Mouse (Mus musculus) megakaryocyte progenitor cell, adult 5-6 weeks (primary cell): ENCODE measurements around the gene Rarb. TPM values are rescaled to one million over a fixed set of nuclear protein-coding genes. Genes with fewer than 3 reads are reported as not detected.
"Not testable (repeated sequence)": the region's sequence is repeated elsewhere in the genome, so short reads cannot be mapped to it uniquely, and the experiment has no call there.

Experiments
- ATAC-seq: replicated peaks from 2 replicates; pipeline ENCODE4 v1.8.0; 2016; ENCODE audit warnings: mild to moderate bottlenecking, moderate TSS enrichment, inconsistent platforms; ENCODE audit not compliant: poor library complexity
- total RNA-seq, 2 experiments: library from RNA; stranded (forward) in 1 of 2; stranded (reverse) in 1 of 2; fragments of 157-497, 149-512 nt in 1 of 2; fragments of 200-1000 nt in 1 of 2; gene quantifications; 2 replicates each; pipeline versions ENCODE4 v1.2.3 to v1.2.4; 2015 to 2017

Gene Rarb
- not detected in 2 replicates for total RNA-seq (2015)
- total RNA-seq (2017): not detected in 2 replicates

DNA sequence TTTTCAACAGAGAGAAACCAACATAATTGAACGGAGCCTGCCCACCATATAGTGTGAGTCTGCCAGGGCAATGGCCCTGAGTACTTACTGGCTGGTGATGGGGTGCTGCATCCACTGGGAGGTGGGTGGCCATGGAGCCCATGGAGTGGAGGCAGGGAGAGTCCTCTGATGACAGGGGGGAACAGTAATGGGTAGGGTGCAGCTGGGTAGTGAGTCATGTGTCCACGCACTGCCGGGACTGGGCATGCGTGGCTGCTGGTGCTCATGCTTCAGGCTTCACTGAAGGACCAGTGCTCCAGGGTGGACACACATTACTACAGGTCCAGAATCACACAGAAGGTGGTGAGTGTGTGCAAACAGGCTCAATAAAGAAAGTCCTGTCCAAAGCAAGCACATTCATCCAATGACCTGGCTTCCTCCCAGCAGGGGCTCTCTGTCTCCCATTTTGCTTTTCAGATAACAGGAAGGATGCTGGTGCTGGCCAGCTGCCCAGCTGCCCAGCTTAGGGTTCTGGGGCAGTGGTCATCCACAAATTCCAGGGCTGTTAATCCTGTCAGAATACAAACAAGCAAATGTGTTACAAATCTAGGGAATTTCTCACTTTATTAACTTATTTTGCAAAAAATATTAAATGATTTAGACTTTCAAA is at the start of gene Rarb:
Rarb (minus strand) TSS at position 555 of the 649 bp plus-strand sequence.
- ATAC-seq: no peak

DNA sequence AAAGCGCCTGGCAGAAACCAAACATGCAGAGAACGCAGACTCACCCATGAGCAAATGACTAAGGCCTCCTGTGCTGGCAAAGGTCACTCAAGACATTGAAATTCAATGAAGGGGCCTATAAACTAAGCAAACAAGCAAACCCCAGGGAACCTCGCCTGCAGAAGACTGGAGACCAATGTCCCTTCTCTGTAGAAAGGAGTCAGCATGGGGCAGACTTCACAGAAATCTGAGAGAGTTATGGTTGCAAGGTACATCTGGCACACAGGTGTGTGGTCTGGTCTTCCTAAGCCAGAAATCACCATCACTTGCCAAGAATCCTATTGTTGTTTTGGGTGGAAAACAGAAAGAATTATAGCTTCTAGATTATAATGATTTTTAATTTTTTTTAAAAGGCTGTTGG is 23.1 kb upstream of the Rarb start:
- ATAC-seq: no peak

DNA sequence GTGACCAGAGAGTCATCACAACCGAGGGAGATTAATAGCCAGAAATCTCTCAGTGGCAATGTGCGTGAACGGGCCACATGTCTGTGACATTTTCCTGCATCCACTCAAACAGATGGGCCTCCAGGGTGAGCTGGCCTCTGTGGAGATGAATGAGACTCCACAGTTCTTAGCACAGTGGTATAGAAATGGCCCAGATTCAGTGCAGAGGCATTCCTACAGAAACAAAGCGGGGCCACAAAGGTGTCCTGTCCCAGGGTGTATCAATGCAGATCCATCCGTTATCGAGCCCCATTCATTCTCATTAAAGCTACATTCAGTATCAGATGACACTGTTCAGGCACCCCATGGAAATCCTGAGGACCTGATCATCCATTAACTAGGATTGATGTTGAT is 22.6 kb upstream of the Rarb start:
- ATAC-seq: no peak

DNA sequence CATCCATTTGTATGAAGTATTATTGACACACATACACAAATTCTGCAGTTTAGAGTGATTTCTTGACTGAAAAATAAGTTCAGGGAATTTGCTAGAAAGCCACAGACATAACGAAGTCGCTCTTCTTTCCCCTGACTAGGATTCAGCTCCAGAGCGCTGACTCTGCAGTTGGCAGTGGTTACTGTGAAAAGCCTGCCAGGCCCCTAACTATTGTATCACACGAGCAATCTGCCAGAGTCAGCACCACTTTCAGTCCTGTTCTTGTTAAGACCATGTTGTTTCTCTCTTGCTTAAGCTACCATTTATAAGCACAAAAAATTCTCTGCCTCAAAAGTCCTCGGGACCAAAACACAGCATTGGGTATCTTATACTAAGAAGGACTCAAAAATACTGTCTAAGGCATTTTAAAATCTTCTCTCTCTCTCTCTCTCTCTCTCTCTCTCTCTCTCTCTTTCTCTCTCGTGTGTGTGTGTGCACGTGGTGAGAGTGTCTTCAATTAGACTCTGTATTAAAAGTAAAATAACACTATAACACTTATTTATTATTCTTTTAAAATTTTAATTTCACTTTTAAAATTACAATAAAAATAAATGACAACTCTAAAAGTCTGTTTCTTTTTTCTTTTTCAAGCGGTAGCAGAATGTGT is 22.1 kb upstream of the Rarb start:
- ATAC-seq: no peak

DNA sequence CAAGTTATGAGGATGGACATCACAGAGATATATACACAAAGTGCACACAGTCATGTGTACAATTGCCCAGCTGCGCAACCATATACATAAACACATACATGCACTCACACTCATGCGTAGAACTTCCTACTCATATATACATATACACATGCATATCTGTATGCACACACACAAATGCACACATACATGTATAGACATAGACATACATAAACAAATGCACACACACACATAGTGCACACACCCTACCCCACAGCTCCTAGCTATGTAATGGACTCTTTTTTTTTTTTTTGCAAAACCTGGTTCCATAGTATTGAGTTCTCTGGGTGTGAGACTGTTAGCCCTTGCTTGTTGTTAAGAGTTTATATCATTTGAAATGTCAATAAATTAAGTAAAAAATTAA is 21.2 kb upstream of the Rarb start:
- no peak for ATAC-seq

DNA sequence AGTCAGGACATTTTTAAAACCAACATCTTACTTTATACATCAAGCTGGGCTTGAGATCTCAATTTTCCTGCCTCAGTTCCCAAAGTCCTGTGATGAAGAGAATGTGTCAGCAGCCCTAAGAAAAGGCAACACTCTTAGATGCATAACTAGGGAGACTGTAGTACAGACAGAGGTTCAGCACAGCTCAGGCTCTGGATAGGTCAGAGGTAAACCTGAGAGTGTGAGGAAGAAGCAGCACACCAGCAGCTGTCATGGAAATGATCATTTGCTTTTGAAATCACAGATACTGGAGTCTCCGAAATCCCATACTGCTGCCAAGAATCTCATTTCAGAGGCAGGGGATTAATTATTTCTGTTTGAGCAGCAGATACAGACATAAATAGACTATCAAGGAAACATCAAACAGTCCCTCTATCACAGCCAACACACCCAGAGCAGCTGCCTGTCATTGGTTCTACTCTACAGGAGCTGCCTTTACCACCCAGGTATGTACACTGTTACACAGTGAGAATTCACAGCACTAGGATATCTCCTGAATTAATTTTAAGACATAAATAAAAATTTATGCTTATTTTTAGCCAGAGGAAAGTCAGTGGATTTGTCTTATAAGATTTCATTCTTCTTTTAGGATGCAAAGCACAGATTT is 3.7 kb downstream of the Rarb start:
- ATAC-seq: no peak

DNA sequence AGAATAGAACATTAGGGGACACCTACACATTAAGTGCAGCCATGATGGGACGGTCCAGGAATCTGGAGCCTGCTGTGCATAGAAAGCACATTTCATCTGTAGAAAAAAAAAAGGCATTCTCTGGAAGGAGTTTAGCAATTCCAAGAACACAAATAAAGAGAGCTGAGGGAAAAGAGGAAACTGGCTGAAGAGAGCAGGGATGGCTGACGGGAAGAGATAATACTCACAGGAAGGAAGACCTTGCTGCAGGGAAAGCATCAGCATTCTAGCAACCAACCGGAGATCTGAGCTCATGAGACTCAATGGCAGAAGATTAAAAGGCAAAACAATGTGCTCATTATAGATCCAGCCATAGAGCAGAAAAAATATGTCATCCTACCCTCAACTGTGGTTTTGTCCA is 12.8 kb downstream of the Rarb start:
- ATAC-seq: no peak

DNA sequence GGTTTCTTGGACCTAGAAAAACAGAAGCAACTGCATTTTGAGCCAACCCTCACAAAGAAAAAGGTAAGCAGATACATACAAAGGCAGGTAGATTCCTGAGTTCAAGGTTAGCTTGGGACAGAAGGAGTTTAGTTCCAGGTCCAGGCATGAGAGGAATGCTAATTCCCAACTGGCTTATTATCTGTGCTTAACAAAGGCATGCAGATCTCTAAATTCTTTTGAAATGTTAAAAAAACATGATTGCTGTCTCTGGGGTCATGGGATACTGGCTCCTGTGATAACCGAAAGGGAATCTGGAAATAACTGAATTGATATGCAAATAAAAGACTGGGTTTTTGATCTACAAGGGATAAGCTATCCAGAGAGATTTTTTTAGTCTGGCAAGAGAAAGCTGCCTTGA is 28.8 kb downstream of the Rarb start:
- ATAC-seq: no peak

DNA sequence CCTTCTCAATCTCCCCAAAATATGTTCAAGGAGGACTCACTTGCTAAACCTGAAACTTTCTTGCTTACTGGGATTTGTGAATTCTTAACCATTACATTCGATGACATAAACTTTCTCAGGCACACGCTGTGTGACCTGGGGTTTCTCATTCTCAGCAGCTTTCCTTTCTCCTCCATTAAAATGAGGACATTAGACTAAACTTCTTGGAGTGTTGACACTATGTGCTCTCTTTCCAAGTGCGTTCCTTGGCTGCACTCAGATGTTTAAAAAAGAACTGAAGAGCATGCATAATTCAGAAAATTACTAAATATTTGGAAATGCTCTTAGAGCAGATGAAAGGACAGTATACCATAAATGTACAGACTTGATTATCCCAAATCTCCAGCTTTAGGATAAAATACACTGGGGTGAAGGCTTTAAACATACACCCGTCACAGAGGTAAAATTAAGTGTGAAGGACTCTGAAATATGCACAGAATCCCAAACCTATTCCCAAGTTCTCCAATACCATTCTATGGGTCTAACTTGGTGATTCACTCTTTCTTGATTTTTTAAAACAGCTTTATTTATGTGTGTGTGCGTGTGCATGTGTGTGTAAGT is 36.9 kb downstream of the Rarb start:
- no peak for ATAC-seq

DNA sequence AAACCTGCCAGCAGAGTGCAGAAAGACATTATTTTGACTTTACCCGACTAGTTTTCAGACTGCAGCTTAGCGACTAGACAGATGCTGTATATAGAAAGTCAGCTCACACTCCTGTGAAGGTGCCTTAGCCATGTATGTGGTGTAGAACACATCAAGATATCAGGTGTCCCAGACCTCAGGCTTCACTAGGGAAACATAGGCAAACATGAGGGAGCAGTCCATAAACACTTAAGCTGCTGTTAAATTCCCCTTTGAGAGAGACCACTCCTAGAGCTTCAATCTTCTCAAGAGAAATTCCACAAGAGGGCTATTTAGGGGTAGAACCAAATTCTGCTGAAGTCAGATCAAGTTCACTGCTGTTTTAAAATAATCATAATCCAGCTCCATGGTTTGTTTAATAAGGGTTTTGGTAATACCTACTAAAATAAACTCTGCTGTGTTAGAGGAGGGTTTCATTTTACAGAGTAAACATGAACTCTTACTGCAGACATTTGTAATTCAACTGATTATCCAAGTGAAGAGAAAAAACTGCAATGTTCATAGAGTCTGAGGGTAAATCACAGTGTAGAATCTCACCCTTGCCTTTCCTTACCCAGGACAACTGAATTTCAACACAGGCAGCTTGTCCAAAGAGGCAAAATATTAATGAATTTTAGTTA is 42.1 kb downstream of the Rarb start:
- ATAC-seq: no peak

DNA sequence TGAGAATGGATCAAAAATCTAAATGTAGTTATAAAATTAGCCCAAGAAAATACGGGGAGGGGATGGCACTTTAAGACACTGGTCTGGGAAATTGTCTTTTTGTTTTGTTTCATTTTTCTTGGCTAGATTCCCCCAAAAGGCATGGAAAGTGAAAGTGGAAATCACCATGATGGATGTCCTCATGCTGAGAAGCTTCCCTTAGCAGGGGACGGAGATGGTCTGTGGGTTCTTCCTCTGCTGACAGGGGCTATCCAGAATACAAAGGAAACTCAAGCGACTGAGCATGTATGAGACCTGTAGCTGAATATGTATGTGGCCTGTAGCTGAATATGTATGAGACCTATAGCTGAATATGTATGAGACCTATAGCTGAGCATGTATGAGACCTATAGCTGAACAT is 46.0 kb downstream of the Rarb start:
- ATAC-seq: no peak

DNA sequence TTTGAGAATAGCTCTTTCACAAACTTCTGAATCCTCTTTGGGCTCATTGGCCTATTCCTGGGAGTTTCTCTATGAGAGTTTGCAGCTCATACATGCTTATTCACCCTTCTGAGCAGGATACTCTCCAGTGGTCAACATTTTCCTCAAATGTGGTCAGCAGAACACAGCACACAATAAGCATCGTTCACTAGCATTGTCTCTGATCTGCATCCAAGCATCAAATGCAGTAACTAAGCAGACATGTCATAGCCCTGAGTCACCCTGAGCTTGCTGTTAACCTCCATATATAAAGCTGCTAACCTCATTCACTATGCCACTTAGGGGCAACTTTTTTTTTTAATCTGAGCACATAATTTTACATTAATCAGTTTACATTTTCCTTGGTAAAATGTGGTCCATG is 53.1 kb downstream of the Rarb start:
- no peak for ATAC-seq

DNA sequence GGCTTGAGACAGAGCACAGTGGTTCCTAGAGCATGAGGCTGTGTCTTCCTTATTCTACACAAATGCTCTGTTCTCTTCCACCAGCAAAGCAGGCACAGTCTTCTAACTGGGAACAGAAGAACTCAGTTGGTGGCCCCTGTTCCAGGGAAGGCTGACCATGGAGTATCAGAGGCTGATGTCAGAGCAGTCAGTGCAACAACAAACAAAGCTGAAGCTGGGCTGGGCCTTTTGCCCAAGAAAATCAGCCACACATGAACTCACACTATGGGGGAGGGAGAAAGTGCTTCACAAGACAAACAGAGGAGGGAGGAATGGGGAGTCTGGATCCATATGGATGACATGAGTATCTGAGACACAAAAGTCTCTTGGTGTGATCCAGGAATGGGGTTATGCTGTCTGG is 56.2 kb downstream of the Rarb start:
- ATAC-seq: no peak

DNA sequence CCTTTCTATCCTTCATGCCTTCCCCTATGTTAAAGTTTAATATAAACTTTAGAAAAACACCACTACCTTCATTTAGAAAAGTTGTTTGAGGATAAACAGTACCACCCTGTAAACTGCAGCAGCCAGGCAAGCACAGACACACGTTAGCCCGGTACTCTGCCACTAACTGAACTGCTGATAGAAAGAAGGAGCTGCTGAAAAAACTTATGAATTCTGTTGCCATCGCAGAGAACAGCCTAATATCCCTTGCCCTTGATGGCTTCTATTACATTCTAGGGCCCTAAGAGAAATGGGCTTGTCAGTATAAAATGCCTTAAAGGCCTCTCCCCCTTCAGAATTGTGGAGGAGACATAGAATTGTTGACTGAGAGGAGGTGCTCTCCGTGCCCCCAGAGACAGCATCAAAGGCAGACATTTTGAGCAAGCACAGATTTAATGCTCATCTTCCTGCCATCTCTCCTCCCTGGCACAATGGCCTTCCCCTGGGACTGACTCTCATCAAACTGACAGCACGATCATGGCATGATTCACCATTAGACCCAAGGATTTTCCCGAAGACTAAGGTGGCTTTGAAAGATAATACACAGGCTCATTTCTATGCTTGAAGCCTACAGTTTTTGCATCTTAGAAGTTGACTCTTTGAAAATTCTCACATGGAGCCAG is 60.1 kb downstream of the Rarb start:
- ATAC-seq: no peak

DNA sequence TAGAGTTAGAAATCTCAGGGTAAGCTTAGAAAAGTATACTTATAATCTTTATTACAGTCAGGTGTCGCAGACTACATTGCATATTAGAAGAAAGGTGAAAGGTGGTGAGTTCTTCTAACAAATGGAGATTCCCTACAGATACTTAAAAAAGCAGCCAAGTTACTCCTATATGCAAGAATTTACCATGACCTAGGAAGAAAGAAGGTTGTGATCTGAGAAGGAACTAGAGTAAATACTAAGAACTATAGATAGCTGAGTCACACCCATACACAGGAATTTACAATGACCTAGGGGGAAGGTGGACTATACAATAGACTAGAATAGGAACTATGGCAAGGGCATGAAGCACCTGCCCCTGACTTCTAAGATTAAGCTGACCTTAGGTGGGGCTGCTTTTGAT is 63.4 kb downstream of the Rarb start:
- not testable (repeated sequence) for ATAC-seq

DNA sequence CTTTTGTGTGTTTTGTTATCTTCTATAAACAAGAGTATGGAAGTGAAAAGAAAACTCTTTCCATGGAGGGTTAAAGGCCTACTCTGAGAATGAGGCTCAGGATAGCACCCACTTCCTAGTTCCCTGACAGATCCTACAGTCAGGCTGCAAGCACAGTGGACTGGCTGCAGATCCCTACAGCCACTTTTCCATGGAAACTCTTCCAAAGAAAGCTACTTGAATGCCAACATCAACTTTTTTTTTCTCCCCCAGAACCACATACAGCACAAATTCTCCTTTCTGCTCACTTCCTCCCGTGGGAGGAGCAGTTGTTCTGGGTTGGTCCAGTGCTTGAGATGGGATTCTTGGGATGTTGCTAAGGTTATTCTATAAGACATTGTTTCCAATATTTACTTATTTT is 66.3 kb downstream of the Rarb start:
- ATAC-seq: no peak

DNA sequence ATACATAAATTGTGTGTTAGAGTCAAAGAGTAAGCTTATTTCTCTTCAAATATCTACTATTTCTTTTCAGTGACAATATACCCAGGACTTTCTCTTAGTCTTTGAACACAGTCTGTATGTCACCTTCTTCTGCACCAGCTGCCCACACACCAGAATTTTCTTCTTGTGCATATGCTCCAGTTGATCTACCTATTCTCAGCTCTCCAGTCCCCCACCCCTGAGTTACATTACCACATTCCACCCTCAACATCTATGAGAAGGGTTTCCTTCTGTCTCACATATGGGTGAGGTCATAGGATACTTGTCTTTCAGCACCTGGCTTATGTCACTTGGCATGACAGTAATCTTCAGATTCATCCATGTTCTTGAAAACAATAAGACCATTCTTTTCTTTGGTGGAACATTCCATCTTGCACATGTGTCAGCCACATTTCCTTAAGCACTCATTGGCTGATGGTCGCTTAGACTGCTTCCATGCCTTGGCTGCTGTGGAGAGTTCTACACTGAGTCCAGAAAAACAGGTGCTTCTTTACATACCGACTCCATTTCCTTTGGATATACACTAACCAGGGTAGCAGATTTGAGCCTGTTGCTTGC is 71.9 kb downstream of the Rarb start:
- ATAC-seq: no peak

DNA sequence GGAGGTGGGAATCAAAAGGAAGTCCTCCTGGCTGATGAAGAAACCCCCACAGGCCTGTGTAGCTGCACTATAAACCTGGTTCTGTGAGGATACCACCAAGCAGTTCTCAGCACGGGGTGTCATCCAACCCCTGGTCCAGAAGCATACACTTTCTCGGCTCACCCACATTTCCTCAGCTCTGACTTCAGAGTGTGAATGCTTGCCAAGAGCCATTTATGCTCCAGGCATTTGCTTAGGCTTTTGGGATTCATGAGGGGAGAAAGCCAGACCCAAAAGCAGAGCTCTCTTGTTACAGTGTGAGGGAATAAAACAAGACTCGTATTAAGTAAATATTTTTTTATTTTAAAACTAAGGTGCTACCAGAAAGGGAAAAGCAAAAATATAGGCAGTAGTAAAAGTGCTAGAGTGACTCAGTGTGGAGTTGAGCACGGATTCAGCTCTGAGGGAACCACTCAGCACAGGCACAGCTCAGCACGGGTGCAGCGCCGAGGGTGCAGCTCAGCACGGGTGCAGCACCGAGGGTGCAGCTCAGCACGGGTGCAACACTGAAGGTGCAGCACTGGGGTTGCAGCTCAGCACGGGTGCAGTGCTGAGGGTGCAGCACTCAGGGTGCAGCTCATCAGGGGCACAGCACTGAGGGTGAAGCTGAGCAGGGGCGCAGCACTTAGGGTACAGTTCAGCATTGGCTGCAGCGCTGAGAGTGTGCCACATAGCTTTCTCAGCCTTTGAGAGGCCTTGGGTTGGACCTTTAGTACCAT is 77.8 kb downstream of the Rarb start:
- no peak for ATAC-seq

DNA sequence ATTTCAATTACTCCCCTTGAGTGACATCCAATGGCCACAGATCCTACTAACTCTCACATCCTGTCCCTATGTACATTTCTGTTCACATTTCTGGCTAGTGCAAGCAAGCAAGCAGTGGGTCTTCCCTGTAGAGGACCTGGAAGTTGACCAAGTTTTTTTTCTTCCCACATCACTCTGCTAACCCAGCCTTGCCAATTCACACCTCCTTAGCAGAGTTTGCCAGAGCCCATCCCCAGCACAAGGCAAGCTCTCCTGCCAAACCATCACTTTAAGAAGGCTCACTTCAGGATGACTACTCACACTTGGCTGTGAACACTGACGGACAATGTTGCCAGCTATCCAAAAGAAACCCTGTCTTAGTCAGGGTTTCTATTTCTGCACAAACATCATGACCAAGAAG is 80.4 kb downstream of the Rarb start:
- no peak for ATAC-seq

DNA sequence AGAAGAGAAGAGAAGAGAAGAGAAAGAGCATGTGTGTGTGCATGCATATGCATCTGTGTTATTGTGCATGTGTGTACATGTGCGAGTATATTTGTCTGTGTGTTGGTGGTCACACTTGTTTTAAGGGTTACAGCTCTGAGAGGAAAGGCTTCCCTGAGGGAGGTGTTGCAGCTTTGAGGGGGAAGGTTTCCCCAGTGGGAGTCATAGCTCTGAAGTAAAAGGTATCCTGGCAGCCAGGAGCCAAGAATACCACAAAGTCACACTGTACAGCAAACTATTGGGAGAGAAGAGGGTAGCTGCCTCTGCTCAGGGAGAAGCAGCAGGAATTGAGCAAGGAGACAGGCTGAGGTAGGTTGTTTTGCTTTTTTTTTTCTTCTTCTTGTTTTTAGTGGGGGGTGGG is 81.2 kb downstream of the Rarb start:
- no peak for ATAC-seq
